Mouse (Mus musculus) E14TG2a.4 (cell line): ENCODE data around the gene Otud7a.

Experiments used
- H3K27me3 ChIP-seq: 2 replicates; pipeline ENCODE4 v1.6.1; 2014; ENCODE audit warnings: low read length, control low read depth; ENCODE audit not compliant: insufficient read depth
- H3K36me3 ChIP-seq: 2 replicates; pipeline ENCODE4 v1.6.1; 2014; ENCODE audit warnings: low read length, control low read depth; ENCODE audit not compliant: insufficient read depth
- H3K4me1 ChIP-seq: replicated peaks from 2 replicates; pipeline ENCODE4 v1.6.1; 2014; ENCODE audit warnings: low read depth, low read length, control low read depth
- H3K4me3 ChIP-seq: replicated peaks from 2 replicates; pipeline ENCODE4 v1.5.1; 2014; ENCODE audit warnings: mild to moderate bottlenecking, low read length
- H3K9me3 ChIP-seq: 2 replicates; pipeline ENCODE4 v1.6.1; 2014; ENCODE audit warnings: low read length, control low read depth
- CTCF ChIP-seq: conservative IDR thresholded peaks from 2 replicates; pipeline ENCODE4 v1.5.1; 2014; ENCODE audit warnings: low read length
- NANOG ChIP-seq: IDR thresholded peaks from 2 replicates; pipeline ENCODE4 v1.6.1; 2014; ENCODE audit warnings: borderline replicate concordance, low read length, mixed read lengths
- POU5F1 ChIP-seq: IDR thresholded peaks from 2 replicates; pipeline ENCODE4 v1.6.1; 2014; ENCODE audit warnings: low read length, borderline replicate concordance

Gene Otud7a

GRCm38 (mm10) chr7:63483091-63483490, 38.5 kb downstream of the Otud7a start:
- no peaks in the 10 kb centered on the region for H3K9me3 ChIP-seq
- TF ChIP-seq CTCF: no peak
- no peak for TF ChIP-seq NANOG
- TF ChIP-seq POU5F1: no peak
- H3K4me3 ChIP-seq: no peak overlapping the region
- H3K27me3 ChIP-seq: no peaks in the 10 kb centered on the region
- no peaks in the 10 kb centered on the region for H3K4me1 ChIP-seq
- H3K36me3 ChIP-seq: no peaks in the 10 kb centered on the region

- no peaks in the 10 kb centered on the region for H3K27me3 ChIP-seq
- no peaks in the 10 kb centered on the region for H3K4me1 ChIP-seq
- H3K36me3 ChIP-seq: no peaks in the 10 kb centered on the region
- no peak overlapping the region for H3K4me3 ChIP-seq
- TF ChIP-seq POU5F1: no peak
- no peaks in the 10 kb centered on the region for H3K9me3 ChIP-seq
Measured at GRCm38 (mm10) chr7:63497051-63497547, 52.5 kb downstream of the Otud7a start.

- Histone ChIP-seq H3K27me3 (no peaks in the 10 kb centered on the region), H3K9me3 (no peaks in the 10 kb centered on the region), H3K4me3 (no peak overlapping the region), H3K4me1 (no peaks in the 10 kb centered on the region; the same call in 1 of the 2 replicates), H3K36me3 (no peaks in the 10 kb centered on the region)
- TF ChIP-seq NANOG (no peak), POU5F1 (no peak), CTCF (peak; percentile 19; the same call in 1 of the 2 replicates)
Measured at GRCm38 (mm10) chr7:63504202-63504601, 59.7 kb downstream of the Otud7a start.

GRCm38 (mm10) chr7:63508079-63508478, 63.5 kb downstream of the Otud7a start:
- Histone ChIP-seq H3K36me3 (no peaks in the 10 kb centered on the region), H3K27me3 (no peaks in the 10 kb centered on the region), H3K4me3 (no peak overlapping the region), H3K4me1 (no peaks in the 10 kb centered on the region; the same call in 1 of the 2 replicates), H3K9me3 (no peaks in the 10 kb centered on the region)
- no peak for TF ChIP-seq NANOG
- TF ChIP-seq POU5F1: no peak
- TF ChIP-seq CTCF: no peak

- 0 out of 2 replicates have a peak, but pooled peaks cover 3% of the 10 kb centered on the region for H3K9me3 ChIP-seq
- no peaks in the 10 kb centered on the region for H3K36me3 ChIP-seq
- no peaks in the 10 kb centered on the region for H3K4me1 ChIP-seq
- H3K4me3 ChIP-seq: no peak overlapping the region
- TF ChIP-seq POU5F1: no peak
- no peak for TF ChIP-seq NANOG
- TF ChIP-seq CTCF: no peak
- no peaks in the 10 kb centered on the region for H3K27me3 ChIP-seq
Measured at GRCm38 (mm10) chr7:63509825-63510224, 65.3 kb downstream of the Otud7a start.

- no peaks in the 10 kb centered on the region for H3K4me1 ChIP-seq
- TF ChIP-seq NANOG (no peak), CTCF (no peak), POU5F1 (no peak)
- no peak overlapping the region for H3K4me3 ChIP-seq
- no peaks in the 10 kb centered on the region for H3K27me3 ChIP-seq
- H3K36me3 ChIP-seq: no peaks in the 10 kb centered on the region
- 0 out of 2 replicates have a peak, but pooled peaks cover 3% of the 10 kb centered on the region for H3K9me3 ChIP-seq
Measured at GRCm38 (mm10) chr7:63511458-63511857, 66.9 kb downstream of the Otud7a start.

GRCm38 (mm10) chr7:63512561-63512960, 68.0 kb downstream of the Otud7a start:
- TF ChIP-seq NANOG (no peak), POU5F1 (no peak), CTCF (no peak)
- H3K36me3 ChIP-seq: no peaks in the 10 kb centered on the region
- H3K27me3 ChIP-seq: no peaks in the 10 kb centered on the region
- no peaks in the 10 kb centered on the region for H3K4me1 ChIP-seq
- H3K9me3 ChIP-seq: 0 out of 2 replicates have a peak, but pooled peaks cover 3% of the 10 kb centered on the region
- no peak overlapping the region for H3K4me3 ChIP-seq

GRCm38 (mm10) chr7:63516141-63516895, 71.8 kb downstream of the Otud7a start:
- Histone ChIP-seq H3K27me3 (no peaks in the 10 kb centered on the region), H3K36me3 (no peaks in the 10 kb centered on the region), H3K4me3 (no peak overlapping the region), H3K9me3 (0 out of 2 replicates have a peak, but pooled peaks cover 3% of the 10 kb centered on the region), H3K4me1 (no peaks in the 10 kb centered on the region)
- TF ChIP-seq NANOG (no peak), POU5F1 (no peak), CTCF (no peak)

GRCm38 (mm10) chr7:63520299-63520698, 75.7 kb downstream of the Otud7a start:
- Histone ChIP-seq H3K9me3 (no peaks in the 10 kb centered on the region), H3K4me3 (no peak overlapping the region), H3K27me3 (no peaks in the 10 kb centered on the region), H3K36me3 (no peaks in the 10 kb centered on the region), H3K4me1 (no peaks in the 10 kb centered on the region)
- TF ChIP-seq CTCF (no peak), POU5F1 (no peak), NANOG (no peak)

GRCm38 (mm10) chr7:63522403-63522802, 77.9 kb downstream of the Otud7a start:
- H3K4me3 ChIP-seq: no peak overlapping the region
- no peaks in the 10 kb centered on the region for H3K4me1 ChIP-seq
- TF ChIP-seq NANOG: no peak
- H3K36me3 ChIP-seq: no peaks in the 10 kb centered on the region
- H3K9me3 ChIP-seq: no peaks in the 10 kb centered on the region
- no peaks in the 10 kb centered on the region for H3K27me3 ChIP-seq
